Mouse (Mus musculus): ENCODE results near the gene Ltbp2.

Gene Ltbp2

GRCm38 (mm10) chr12:84806726-84807125 lies 69.6 kb downstream of the Ltbp2 start:
- DNase-seq (ENCODE audit: inconsistent age in 2 of 2, low spot score in 1 of 2), result no peak

- DNase-seq (ENCODE audit: inconsistent age in 2 of 2, low spot score in 1 of 2), result no peak
Observed at GRCm38 (mm10) chr12:84806010-84806409, 70.3 kb downstream of the Ltbp2 start.

- DNase-seq (ENCODE audit: inconsistent age in 2 of 2, low spot score in 1 of 2), result no peak
Observed at GRCm38 (mm10) chr12:84805228-84805842, 71.0 kb downstream of the Ltbp2 start.

GRCm38 (mm10) chr12:84802625-84803024 lies 73.7 kb downstream of the Ltbp2 start:
- DNase-seq (ENCODE audit: inconsistent age in 2 of 2, low spot score in 1 of 2), result no peak

- DNase-seq (ENCODE audit: inconsistent age in 2 of 2, low spot score in 1 of 2), result no peak
Observed at GRCm38 (mm10) chr12:84801532-84802110, 74.7 kb downstream of the Ltbp2 start.

- peak; percentile 40 to 69 for DNase-seq (ENCODE audit: inconsistent age in 2 of 2, low spot score in 1 of 2)
Observed at GRCm38 (mm10) chr12:84800419-84800818, 75.9 kb downstream of the Ltbp2 start.

GRCm38 (mm10) chr12:84799086-84799485 lies 77.2 kb downstream of the Ltbp2 start:
- no peak for DNase-seq (ENCODE audit: inconsistent age in 2 of 2, low spot score in 1 of 2)

- DNase-seq (ENCODE audit: inconsistent age in 2 of 2, low spot score in 1 of 2), result no peak
Observed at GRCm38 (mm10) chr12:84794647-84795046, 81.7 kb downstream of the Ltbp2 start.

GRCm38 (mm10) chr12:84792629-84793028 lies 83.7 kb downstream of the Ltbp2 start:
- no peak for DNase-seq (ENCODE audit: inconsistent age in 2 of 2, low spot score in 1 of 2)

- no peak for DNase-seq (ENCODE audit: inconsistent age in 2 of 2, low spot score in 1 of 2)
Observed at GRCm38 (mm10) chr12:84790853-84791252, 85.5 kb downstream of the Ltbp2 start.

- no peak for DNase-seq (ENCODE audit: inconsistent age in 2 of 2, low spot score in 1 of 2)
Observed at GRCm38 (mm10) chr12:84786091-84786490, 90.2 kb downstream of the Ltbp2 start.

GRCm38 (mm10) chr12:84784604-84785381 lies 91.5 kb downstream of the Ltbp2 start:
- DNase-seq (ENCODE audit: inconsistent age in 2 of 2, low spot score in 1 of 2), result peak; percentile 86 to 94

GRCm38 (mm10) chr12:84776229-84776628 lies 100.1 kb downstream of the Ltbp2 start:
- DNase-seq (ENCODE audit: inconsistent age in 2 of 2, low spot score in 1 of 2), result no peak

GRCm38 (mm10) chr12:84774376-84774775 lies 102.0 kb downstream of the Ltbp2 start:
- DNase-seq (ENCODE audit: inconsistent age in 2 of 2, low spot score in 1 of 2), result peak; percentile 36 to 87

GRCm38 (mm10) chr12:84773476-84773875 lies 102.9 kb downstream of the Ltbp2 start:
- DNase-seq (ENCODE audit: inconsistent age in 2 of 2, low spot score in 1 of 2), result no peak

GRCm38 (mm10) chr12:84772726-84773441 lies 103.4 kb downstream of the Ltbp2 start, which contains the start of the genes Npc2 and Isca2:
TSS of gene Npc2 (minus strand) at chr12:84773152.
TSS of gene Isca2 (plus strand) at chr12:84773251.
- peak; percentile 99 for DNase-seq (ENCODE audit: inconsistent age in 2 of 2, low spot score in 1 of 2)

- peak in 1 of 2 experiments; percentile 68 for DNase-seq (ENCODE audit: inconsistent age in 2 of 2, low spot score in 1 of 2)
Observed at GRCm38 (mm10) chr12:84771981-84772520, 104.3 kb downstream of the Ltbp2 start.

GRCm38 (mm10) chr12:84769624-84770023 lies 106.7 kb downstream of the Ltbp2 start:
- DNase-seq (ENCODE audit: inconsistent age in 2 of 2, low spot score in 1 of 2), result no peak

GRCm38 (mm10) chr12:84767510-84767909 lies 108.8 kb downstream of the Ltbp2 start:
- no peak for DNase-seq (ENCODE audit: inconsistent age in 2 of 2, low spot score in 1 of 2)

- DNase-seq (ENCODE audit: inconsistent age in 2 of 2, low spot score in 1 of 2), result no peak
Observed at GRCm38 (mm10) chr12:84766113-84766735, 110.1 kb downstream of the Ltbp2 start.

GRCm38 (mm10) chr12:84765506-84765905 lies 110.8 kb downstream of the Ltbp2 start:
- DNase-seq (ENCODE audit: inconsistent age in 2 of 2, low spot score in 1 of 2), result no peak

Data from adrenal gland, adult (tissue).